Mouse (Mus musculus) left cerebral cortex, postnatal 25 days (tissue): ENCODE results near the gene Hba-x. TPM values are rescaled to one million over a fixed set of nuclear protein-coding genes. Genes with fewer than 3 reads are reported as not detected.
"Not testable (repeated sequence)": the region's sequence is repeated elsewhere in the genome, so short reads cannot be mapped to it uniquely, and the experiment has no call there.

ENCODE experiments used
- DNase-seq, 2 experiments: peaks; one replicate each; pipeline ENCODE4 v3.0.0; 2022; ENCODE audit warnings: low spot score in 2 of 2, mixed read lengths in 1 of 2
- intact Hi-C: fragments of 180-260 bp; cut with DNase I; formaldehyde crosslinking; loops from one replicate; pipeline ENCODE4 v1.15.1; 2025
- total RNA-seq, 2 experiments: library from RNA; stranded (reverse); gene quantifications; 2 replicates each; pipeline ENCODE4 v1.2.3; 2021

Hba-x gene
- total RNA-seq, 2 experiments from 2014 or later, result not detected

GRCm38 (mm10) chr11:32281416-32282144 is 5.4 kb downstream of the Hba-x start:
- intact Hi-C loops, result no loop called here
- DNase-seq, result no peak

GRCm38 (mm10) chr11:32283091-32283777 is 7.0 kb downstream of the Hba-x start, which contains the start of gene Hba-a1:
Gene Hba-a1 (plus strand): TSS chr11:32283511.
- DNase-seq, intact Hi-C loops: not testable (repeated sequence)

- DNase-seq, intact Hi-C loops: not testable (repeated sequence)
Measured at GRCm38 (mm10) chr11:32284582-32284981, 8.4 kb downstream of the Hba-x start.

- no peak for DNase-seq
- intact Hi-C loops, result loop anchor here (5.0 kb wide), 1 partner anchor 37 kb away; no protein-coding TSS in a partner anchor
Measured at GRCm38 (mm10) chr11:32285031-32285775, 9.0 kb downstream of the Hba-x start.

DNA sequence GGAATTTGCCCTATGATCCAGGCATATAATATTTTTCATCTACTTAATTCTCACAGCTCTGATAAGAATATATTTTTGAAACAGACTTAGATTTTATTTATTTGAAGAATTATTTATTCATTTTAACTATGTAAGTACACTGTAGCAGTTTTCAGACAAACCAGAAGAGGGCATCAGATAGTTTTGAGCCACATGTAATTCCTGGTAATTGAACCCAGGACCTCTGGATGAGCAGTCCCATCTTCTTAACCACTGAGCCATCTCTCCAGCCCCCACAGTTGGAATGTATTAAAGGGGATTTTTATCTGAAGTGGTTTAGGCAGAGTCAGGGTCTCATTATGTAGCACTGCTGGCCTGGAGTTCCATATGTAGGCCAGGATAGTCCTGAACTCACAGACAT is 9.7 kb downstream of the Hba-x start:
- DNase-seq, result not testable (repeated sequence)
- intact Hi-C loops, result loop anchor here (2.0 to 5.0 kb wide), 2 partner anchors 36 to 103 kb away; no protein-coding TSS in a partner anchor

GRCm38 (mm10) chr11:32286695-32287492 is 10.7 kb downstream of the Hba-x start, which contains the start of gene Hbq1b:
Gene Hbq1b (plus strand): TSS chr11:32286965.
- intact Hi-C loops, result loop anchor here (2.0 to 5.0 kb wide), 2 partner anchors 35 to 104 kb away; no protein-coding TSS in a partner anchor
- DNase-seq, result peak; percentile 80 to 81

DNA sequence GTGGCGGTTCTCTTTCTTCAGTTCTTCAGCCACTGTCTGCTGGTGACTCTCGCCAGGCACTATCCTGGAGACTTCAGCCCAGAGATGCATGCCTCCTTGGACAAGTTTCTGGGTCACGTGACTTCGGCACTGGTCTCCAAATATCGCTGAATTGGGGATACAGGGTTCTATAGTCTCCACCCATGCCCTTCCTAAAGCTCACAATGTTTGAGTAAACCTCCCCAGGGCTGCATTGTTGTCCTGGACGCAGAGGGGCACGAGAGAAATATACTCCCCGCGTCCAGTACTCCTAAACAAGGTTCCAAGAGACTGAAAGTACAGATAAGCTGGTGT is 11.3 kb downstream of the Hba-x start:
- no peak for DNase-seq
- intact Hi-C loops, result loop anchor here (2.0 to 5.0 kb wide), 2 partner anchors 35 to 105 kb away; no protein-coding TSS in a partner anchor

DNA sequence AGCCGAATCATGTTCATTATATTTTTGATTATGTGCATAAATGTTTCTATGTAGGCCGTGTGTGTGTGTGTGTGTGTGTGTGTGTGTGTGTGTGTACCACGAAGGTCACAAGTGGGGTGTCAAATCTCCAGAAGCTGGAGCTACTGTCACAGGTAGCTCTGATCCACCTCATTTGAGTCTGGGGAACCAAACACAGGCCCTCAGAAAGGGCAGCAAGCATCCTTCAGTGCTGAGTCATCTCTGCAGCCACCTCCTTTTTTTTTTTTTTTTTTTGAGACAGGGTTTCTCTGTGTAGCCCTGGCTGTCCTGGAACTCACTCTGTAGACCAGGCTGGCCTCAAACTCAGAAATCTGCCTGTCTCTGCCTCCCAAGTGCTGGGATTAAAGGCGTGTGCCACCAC is 16.6 kb downstream of the Hba-x start:
- intact Hi-C loops, DNase-seq: not testable (repeated sequence)

DNA sequence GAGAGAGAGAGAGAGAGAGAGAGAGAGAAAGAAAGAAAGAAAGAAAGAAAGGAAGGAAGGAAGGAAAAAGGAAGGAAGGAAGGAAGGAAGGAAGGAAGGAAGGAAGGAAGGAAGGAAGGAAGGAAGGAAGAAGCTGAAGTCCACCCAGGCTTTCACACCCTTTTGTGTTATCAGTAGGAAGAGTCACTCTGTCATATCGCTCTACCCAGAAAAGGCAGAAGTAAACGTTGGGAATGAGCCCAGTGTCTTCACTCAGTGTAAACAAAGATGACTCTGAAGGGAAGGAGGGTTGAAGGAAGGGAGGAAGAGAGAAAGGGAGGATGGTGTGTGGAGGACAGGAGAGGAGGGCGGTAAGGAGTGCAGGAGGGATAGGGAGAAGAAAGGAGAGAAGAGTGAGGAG is 17.3 kb downstream of the Hba-x start:
- intact Hi-C loops, DNase-seq: not testable (repeated sequence)

- DNase-seq, intact Hi-C loops: not testable (repeated sequence)
Measured at GRCm38 (mm10) chr11:32296203-32296602, 20.0 kb downstream of the Hba-x start, which contains the start of gene Hba-a2. Gene Hba-a2 (plus strand): TSS chr11:32296489.

DNA sequence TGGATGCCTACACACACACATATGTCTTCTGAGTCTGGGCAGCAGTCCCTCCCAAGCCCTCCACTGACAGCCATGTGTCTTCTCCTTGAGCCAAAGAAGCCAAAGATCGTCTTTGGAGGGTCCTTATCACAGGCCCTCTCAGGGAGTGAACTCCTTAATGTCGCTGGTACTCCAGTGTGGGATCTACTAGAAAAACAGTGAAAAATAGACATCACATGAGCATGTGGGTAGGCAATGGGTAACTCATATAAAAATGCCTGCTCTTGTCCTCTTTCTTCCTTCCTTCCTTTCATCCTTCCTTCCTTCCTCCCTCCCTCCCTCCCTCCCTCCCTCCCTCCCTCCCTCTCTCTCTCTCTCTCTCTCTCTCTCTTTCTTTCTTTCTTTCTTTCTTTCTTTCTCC is 21.2 kb downstream of the Hba-x start:
- intact Hi-C loops, DNase-seq: not testable (repeated sequence)

DNA sequence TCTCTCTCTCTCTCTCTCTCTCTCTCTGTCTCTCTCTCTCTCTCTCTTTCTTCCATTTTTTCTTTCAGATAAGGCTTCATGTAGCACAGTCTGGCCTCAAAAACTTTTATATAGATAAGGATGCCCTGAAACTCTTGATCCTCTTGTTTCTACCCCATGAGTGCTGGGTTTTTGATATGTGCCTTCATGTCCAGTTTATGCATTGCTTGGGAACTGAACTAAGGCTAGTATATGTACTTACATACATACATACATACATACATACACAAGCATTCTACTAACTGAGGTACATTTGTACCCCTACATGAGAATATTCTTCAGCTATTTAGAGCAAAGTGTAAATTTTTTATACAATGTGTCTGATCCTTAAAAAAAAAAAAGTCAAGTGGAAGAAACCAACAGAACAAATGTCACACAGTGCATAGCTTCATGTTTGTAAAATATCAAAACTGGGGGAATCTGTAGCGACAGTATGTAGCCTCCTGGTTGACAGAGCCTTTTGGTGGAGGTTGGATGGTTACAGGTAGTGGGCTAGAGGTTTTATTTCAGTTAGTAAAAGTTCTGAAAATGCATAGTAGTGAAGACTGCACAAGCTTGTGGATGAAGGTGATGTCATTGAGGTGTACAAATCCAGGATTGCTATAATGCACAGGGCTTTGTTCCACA is 21.8 kb downstream of the Hba-x start:
- no peak for DNase-seq
- intact Hi-C loops, result no loop called here

DNA sequence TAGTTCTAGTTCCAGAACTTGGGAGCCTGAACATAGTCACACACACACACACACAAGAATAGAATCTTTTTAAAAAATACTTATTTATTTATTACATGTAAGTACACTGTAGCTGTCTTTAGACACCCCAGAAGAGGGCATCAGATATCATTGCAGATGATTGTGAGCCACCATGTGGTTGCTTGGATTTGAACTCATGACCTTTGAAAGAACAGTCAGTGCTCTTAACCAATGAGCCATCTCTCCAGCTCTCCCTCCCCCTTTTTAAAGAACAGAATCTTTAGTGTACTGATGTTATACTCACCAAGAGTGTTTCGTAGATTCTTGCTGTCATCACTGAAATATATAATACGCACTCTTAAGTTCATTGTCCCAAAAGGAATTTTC is 22.3 kb downstream of the Hba-x start:
- no peak for DNase-seq
- intact Hi-C loops, result no loop called here

- DNase-seq, result peak; percentile 67 to 68
- intact Hi-C loops, result not testable (repeated sequence)
Measured at GRCm38 (mm10) chr11:32299865-32300264, 23.7 kb downstream of the Hba-x start, which contains the start of gene Hbq1a. Gene Hbq1a (plus strand): TSS chr11:32300069.

- intact Hi-C loops, result no loop called here
- no peak for DNase-seq
Measured at GRCm38 (mm10) chr11:32300279-32301267, 24.4 kb downstream of the Hba-x start.

DNA sequence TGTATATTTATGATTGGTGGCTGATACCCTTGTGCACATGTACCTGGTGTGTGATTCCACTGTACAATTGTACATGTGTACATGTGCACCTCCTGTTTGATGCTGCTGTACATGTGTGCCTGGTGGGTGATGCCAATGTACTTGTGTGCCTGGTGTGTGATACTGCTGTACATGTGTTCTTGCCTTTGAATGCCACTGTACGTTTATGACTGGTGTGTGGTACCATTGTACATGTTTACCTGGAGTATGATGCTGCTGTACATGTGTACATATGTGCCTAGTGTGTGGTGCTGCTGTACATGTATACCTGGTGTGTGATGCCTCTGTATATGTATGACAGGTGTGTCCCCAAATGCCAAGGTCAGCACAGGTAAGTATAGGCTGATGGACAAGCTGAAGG is 25.3 kb downstream of the Hba-x start:
- no peak for DNase-seq
- intact Hi-C loops, result no loop called here

GRCm38 (mm10) chr11:32302824-32303419 is 26.7 kb downstream of the Hba-x start:
- DNase-seq, result peak; percentile 31 to 82
- intact Hi-C loops, result no loop called here
